Mouse (Mus musculus): ENCODE results near the gene Trpv6. TPM values are rescaled to one million over a fixed set of nuclear protein-coding genes. Genes with fewer than 3 reads are reported as not detected.

Trpv6 gene
- polyA plus RNA-seq, 1 experiment from 2014 or later = 0.93 TPM

GRCm38 (mm10) chr6:41606214-41606613 lies 30.0 kb downstream of the Trpv6 start:
- peak overlapping the region; percentile 74 for H3K4me3 ChIP-seq (ENCODE audit: low read depth, low read length)
- H3K9ac ChIP-seq (ENCODE audit: low read depth, low read length) = peak overlapping the region; percentile 93
- H3K4me2 ChIP-seq (ENCODE audit: low read length) = peak overlapping the region; percentile 95
- 1% methylated on average over 4 of the region's 4 CpGs for WGBS
- ATAC-seq = peak; percentile 8
- peak overlapping the region; percentile 90; the same call in 1 of the 2 replicates for H3K27ac ChIP-seq (ENCODE audit: low read length)
- H3K9me3 ChIP-seq (replicated peaks; ENCODE audit: control insufficient read depth, low read length, poor library complexity, severe bottlenecking) = no peaks in the 10 kb centered on the region
- no peaks in the 10 kb centered on the region for H3K27me3 ChIP-seq (ENCODE audit: control insufficient read depth, insufficient read depth, low read depth, low read length)
- peaks cover 29% of the 10 kb centered on the region for H3K4me1 ChIP-seq (ENCODE audit: control insufficient read depth, insufficient read depth, low read length)
- no peaks in the 10 kb centered on the region for H3K36me3 ChIP-seq (ENCODE audit: control insufficient read depth, insufficient read depth, low read length)

GRCm38 (mm10) chr6:41605794-41606104 lies 30.5 kb downstream of the Trpv6 start:
- H3K27me3 ChIP-seq (ENCODE audit: control insufficient read depth, insufficient read depth, low read depth, low read length) = no peaks in the 10 kb centered on the region
- no peaks in the 10 kb centered on the region for H3K36me3 ChIP-seq (ENCODE audit: control insufficient read depth, insufficient read depth, low read length)
- H3K9ac ChIP-seq (ENCODE audit: low read depth, low read length) = peak overlapping the region; percentile 93
- peak; percentile 66 for ATAC-seq
- WGBS = 2% methylated on average over 7 of the region's 7 CpGs
- H3K4me3 ChIP-seq (ENCODE audit: low read depth, low read length) = peak overlapping the region; percentile 74
- peaks cover 29% of the 10 kb centered on the region for H3K4me1 ChIP-seq (ENCODE audit: control insufficient read depth, insufficient read depth, low read length)
- peak overlapping the region; percentile 90 for H3K27ac ChIP-seq (ENCODE audit: low read length)
- peak overlapping the region; percentile 95 for H3K4me2 ChIP-seq (ENCODE audit: low read length)
- H3K9me3 ChIP-seq (replicated peaks; ENCODE audit: control insufficient read depth, low read length, poor library complexity, severe bottlenecking) = no peaks in the 10 kb centered on the region

GRCm38 (mm10) chr6:41605061-41605793 lies 31.0 kb downstream of the Trpv6 start, which contains the start of gene Ephb6:
Gene Ephb6 (plus strand): TSS chr6:41605482.
- peaks cover 25% of the 10 kb centered on the region for H3K4me1 ChIP-seq (ENCODE audit: control insufficient read depth, insufficient read depth, low read length)
- H3K36me3 ChIP-seq (ENCODE audit: control insufficient read depth, insufficient read depth, low read length) = no peaks in the 10 kb centered on the region
- no peaks in the 10 kb centered on the region for H3K9me3 ChIP-seq (replicated peaks; ENCODE audit: control insufficient read depth, low read length, poor library complexity, severe bottlenecking)
- peak within 1 kb of the TSS; percentile 95 for H3K4me2 ChIP-seq (ENCODE audit: low read length)
- peak; percentile 94 for ATAC-seq
- peak within 1 kb of the TSS; percentile 74 for H3K4me3 ChIP-seq (ENCODE audit: low read depth, low read length)
- 0% methylated on average over 65 of the region's 68 CpGs for WGBS
- peak within 1 kb of the TSS; percentile 90 for H3K27ac ChIP-seq (ENCODE audit: low read length)
- no peaks in the 10 kb centered on the region for H3K27me3 ChIP-seq (ENCODE audit: control insufficient read depth, insufficient read depth, low read depth, low read length)
- peak within 1 kb of the TSS; percentile 93 for H3K9ac ChIP-seq (ENCODE audit: low read depth, low read length)

GRCm38 (mm10) chr6:41604401-41605050 lies 31.7 kb downstream of the Trpv6 start:
- peak; percentile 73 for ATAC-seq
- H3K9me3 ChIP-seq (replicated peaks; ENCODE audit: control insufficient read depth, low read length, poor library complexity, severe bottlenecking) = no peaks in the 10 kb centered on the region
- H3K27me3 ChIP-seq (ENCODE audit: control insufficient read depth, insufficient read depth, low read depth, low read length) = no peaks in the 10 kb centered on the region
- peak overlapping the region; percentile 74 for H3K4me3 ChIP-seq (ENCODE audit: low read depth, low read length)
- no peaks in the 10 kb centered on the region for H3K36me3 ChIP-seq (ENCODE audit: control insufficient read depth, insufficient read depth, low read length)
- peaks cover 25% of the 10 kb centered on the region for H3K4me1 ChIP-seq (ENCODE audit: control insufficient read depth, insufficient read depth, low read length)
- H3K27ac ChIP-seq (ENCODE audit: low read length) = peak overlapping the region; percentile 90
- H3K4me2 ChIP-seq (ENCODE audit: low read length) = peak overlapping the region; percentile 95
- H3K9ac ChIP-seq (ENCODE audit: low read depth, low read length) = peak overlapping the region; percentile 93
- WGBS = 1% methylated on average over 23 of the region's 23 CpGs

GRCm38 (mm10) chr6:41582189-41582588 lies 54.0 kb downstream of the Trpv6 start:
- H3K9ac ChIP-seq (ENCODE audit: low read depth, low read length) = no peak overlapping the region
- H3K4me2 ChIP-seq (ENCODE audit: low read length) = no peak overlapping the region
- 89% methylated on average over 1 of the region's 1 CpGs for WGBS
- H3K4me1 ChIP-seq (ENCODE audit: control insufficient read depth, insufficient read depth, low read length) = peaks cover 5% of the 10 kb centered on the region; the same call in 1 of the 2 replicates
- H3K4me3 ChIP-seq (ENCODE audit: low read depth, low read length) = no peak overlapping the region
- H3K9me3 ChIP-seq (replicated peaks; ENCODE audit: control insufficient read depth, low read length, poor library complexity, severe bottlenecking) = peaks cover 8% of the 10 kb centered on the region; the same call in 1 of the 2 replicates
- no peak overlapping the region for H3K27ac ChIP-seq (ENCODE audit: low read length)
- no peaks in the 10 kb centered on the region for H3K36me3 ChIP-seq (ENCODE audit: control insufficient read depth, insufficient read depth, low read length)
- H3K27me3 ChIP-seq (ENCODE audit: control insufficient read depth, insufficient read depth, low read depth, low read length) = no peaks in the 10 kb centered on the region
- ATAC-seq = no peak

GRCm38 (mm10) chr6:41581295-41581694 lies 54.9 kb downstream of the Trpv6 start:
- H3K27ac ChIP-seq (ENCODE audit: low read length) = no peak overlapping the region; the same call in 1 of the 2 replicates
- H3K4me3 ChIP-seq (ENCODE audit: low read depth, low read length) = no peak overlapping the region
- peaks cover 8% of the 10 kb centered on the region; the same call in 1 of the 2 replicates for H3K9me3 ChIP-seq (replicated peaks; ENCODE audit: control insufficient read depth, low read length, poor library complexity, severe bottlenecking)
- H3K4me2 ChIP-seq (ENCODE audit: low read length) = 0 out of 2 replicates have a peak overlapping the region, but pooled peaks have one; percentile 3
- H3K4me1 ChIP-seq (ENCODE audit: control insufficient read depth, insufficient read depth, low read length) = peaks cover 5% of the 10 kb centered on the region; the same call in 1 of the 2 replicates
- 32% methylated on average over 7 of the region's 7 CpGs for WGBS
- no peaks in the 10 kb centered on the region for H3K36me3 ChIP-seq (ENCODE audit: control insufficient read depth, insufficient read depth, low read length)
- no peak overlapping the region for H3K9ac ChIP-seq (ENCODE audit: low read depth, low read length)
- peak; percentile 62; the same call in 1 of the 2 replicates for ATAC-seq
- H3K27me3 ChIP-seq (ENCODE audit: control insufficient read depth, insufficient read depth, low read depth, low read length) = no peaks in the 10 kb centered on the region

- Histone ChIP-seq H3K4me1 (ENCODE audit: control insufficient read depth, insufficient read depth, low read length) (peaks cover 5% of the 10 kb centered on the region; the same call in 1 of the 2 replicates), H3K27me3 (ENCODE audit: control insufficient read depth, insufficient read depth, low read depth, low read length) (no peaks in the 10 kb centered on the region), H3K4me2 (ENCODE audit: low read length) (no peak overlapping the region), H3K9me3 (replicated peaks; ENCODE audit: control insufficient read depth, low read length, poor library complexity, severe bottlenecking) (peaks cover 1% of the 10 kb centered on the region; the same call in 1 of the 2 replicates), H3K27ac (ENCODE audit: low read length) (no peak overlapping the region), H3K36me3 (ENCODE audit: control insufficient read depth, insufficient read depth, low read length) (no peaks in the 10 kb centered on the region), H3K4me3 (ENCODE audit: low read depth, low read length) (no peak overlapping the region), H3K9ac (ENCODE audit: low read depth, low read length) (no peak overlapping the region)
- ATAC-seq = 0 out of 2 replicates have a peak, but pooled peaks have one; percentile 34
- 34% methylated on average over 5 of the region's 5 CpGs for WGBS
Observed at GRCm38 (mm10) chr6:41577297-41577696, 58.9 kb downstream of the Trpv6 start.

GRCm38 (mm10) chr6:41576526-41577097 lies 59.6 kb downstream of the Trpv6 start:
- Histone ChIP-seq H3K27ac (ENCODE audit: low read length) (no peak overlapping the region), H3K27me3 (ENCODE audit: control insufficient read depth, insufficient read depth, low read depth, low read length) (no peaks in the 10 kb centered on the region), H3K9me3 (replicated peaks; ENCODE audit: control insufficient read depth, low read length, poor library complexity, severe bottlenecking) (no peaks in the 10 kb centered on the region), H3K4me1 (ENCODE audit: control insufficient read depth, insufficient read depth, low read length) (peaks cover 5% of the 10 kb centered on the region; the same call in 1 of the 2 replicates), H3K4me3 (ENCODE audit: low read depth, low read length) (no peak overlapping the region), H3K9ac (ENCODE audit: low read depth, low read length) (no peak overlapping the region), H3K36me3 (ENCODE audit: control insufficient read depth, insufficient read depth, low read length) (no peaks in the 10 kb centered on the region), H3K4me2 (ENCODE audit: low read length) (no peak overlapping the region)
- no peak for ATAC-seq
- 58% methylated on average over 5 of the region's 5 CpGs for WGBS
